Mouse (Mus musculus) left cerebral cortex, postnatal 4 days (tissue): ENCODE measurements around the gene Vsig2. TPM values are rescaled to one million over a fixed set of nuclear protein-coding genes. Genes with fewer than 3 reads are reported as not detected.

ENCODE experiments used
- DNase-seq: peaks from one replicate; pipeline ENCODE4 v3.0.0-alpha.2; 2022
- intact Hi-C: fragments of 180-260 bp; cut with DNase I; formaldehyde crosslinking; loops from one replicate; pipeline ENCODE4 v1.15.1; 2025
- total RNA-seq, 2 experiments: library from RNA; stranded (reverse); gene quantifications; 2 replicates each; pipeline ENCODE4 v1.2.3; 2021

The Vsig2 gene
- total RNA-seq, 2 experiments from 2014 or later = 3.4 TPM

DNA sequence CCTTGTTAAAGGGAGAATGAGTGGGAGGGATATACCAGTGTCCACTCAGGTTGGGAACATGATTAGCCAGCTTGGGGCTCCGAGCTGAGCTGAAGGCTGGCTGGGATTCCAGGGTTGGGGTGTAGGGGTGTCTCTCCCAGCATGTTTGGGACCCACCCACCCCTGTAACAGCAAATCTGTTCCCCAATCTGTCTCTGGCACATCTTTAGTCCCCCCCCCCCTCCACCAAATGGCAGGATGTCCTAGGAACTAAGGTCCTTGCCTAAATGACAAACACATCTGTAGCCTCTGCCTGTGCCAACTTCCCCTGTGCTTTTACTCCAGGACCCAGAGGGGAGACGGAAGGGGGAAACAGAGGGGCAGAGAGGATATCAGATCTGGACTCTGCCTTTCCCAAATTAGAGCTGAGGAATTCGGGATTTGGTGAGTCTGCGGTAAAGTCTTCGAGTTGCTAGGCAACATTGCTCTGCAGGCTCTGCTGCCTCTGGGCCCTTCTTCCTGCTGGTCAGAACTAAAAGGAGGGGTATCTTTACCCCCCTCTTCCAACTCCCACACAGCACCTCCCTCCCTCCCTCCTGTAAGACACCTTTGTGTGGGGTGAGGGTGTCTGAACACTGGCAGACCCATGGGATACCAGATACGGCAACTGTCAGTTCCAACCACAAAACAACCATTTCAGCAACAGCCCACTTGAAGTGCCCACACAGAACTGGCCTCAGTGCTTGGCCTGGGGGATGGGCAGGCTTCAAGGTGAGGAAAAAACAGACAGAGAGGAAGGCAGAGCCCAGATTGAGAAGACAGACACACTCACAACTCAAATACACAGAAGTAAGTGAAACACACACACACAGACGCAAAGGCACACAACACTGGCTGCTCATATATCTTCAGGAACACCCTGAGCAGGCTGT, 16.0 kb downstream of the Vsig2 start, which contains the start of gene Siae:
Gene Siae, plus strand, starts transcription at position 861 of the 911 bp plus-strand sequence.
- no peak for DNase-seq
- intact Hi-C loops = loop anchor here (10.0 kb wide), 2 partner anchors 60 to 380 kb away; partner anchors contain the start of gene Spa17

DNA sequence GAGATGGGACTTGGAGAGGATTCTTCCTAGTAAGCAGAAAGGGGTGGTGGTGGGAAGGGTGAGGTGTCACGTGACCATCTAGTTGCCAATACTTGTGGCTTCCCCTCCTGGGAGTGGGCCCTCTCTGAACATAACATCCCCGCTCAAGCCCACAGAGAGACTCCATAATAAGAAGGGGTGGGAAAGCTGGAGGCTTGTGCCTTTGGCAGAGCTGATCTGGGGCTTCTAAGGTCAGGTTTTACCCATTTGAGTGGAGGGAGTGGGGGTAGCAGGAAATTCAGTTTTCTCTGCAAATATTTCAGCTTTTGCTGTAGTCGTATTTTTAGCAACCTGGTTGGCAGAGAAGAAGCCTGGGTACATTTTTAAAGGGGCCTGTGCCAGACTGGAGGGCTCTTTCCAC, 17.3 kb downstream of the Vsig2 start:
- DNase-seq = no peak
- intact Hi-C loops = loop anchor here (10.0 kb wide), 2 partner anchors 58 to 378 kb away; partner anchors contain the start of gene Spa17

DNA sequence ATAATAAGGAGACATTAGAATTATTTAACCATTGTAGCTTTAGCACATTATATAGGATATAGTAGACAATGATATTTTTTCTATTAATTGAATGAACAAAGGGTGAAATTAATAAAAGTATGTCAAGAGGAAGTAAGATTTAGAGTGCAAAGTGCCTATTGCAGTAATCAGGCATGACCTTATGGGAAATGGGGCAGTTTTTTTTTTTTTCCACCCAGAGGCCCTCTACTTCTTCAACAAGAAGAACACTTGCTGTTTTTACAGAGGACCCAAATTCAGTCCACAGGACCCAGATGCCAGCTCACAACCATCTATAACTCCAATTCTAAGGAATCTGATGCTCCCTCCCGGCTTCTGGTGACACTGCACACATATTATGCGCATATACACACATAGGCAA, 21.6 kb downstream of the Vsig2 start:
- DNase-seq = no peak
- intact Hi-C loops = no loop called here

DNA sequence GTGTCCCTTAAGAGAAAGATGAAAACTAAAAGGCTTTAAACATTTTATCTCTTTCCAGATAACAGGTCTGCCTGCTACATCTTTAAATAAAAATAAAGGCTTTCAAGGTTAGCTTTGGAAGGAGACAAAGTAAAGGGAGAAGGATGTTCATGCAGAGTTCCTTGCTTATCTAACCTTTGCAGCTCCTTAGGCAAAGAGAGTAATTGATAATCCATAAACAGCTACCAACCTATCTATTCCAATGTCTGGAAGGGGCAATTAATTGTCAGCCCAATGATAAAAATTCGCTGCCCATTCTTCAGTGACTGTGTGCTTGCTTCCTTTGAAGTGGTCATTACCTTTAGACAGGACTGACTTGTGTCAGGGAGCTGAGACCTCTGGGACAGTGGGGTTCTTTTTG, 24.8 kb downstream of the Vsig2 start:
- intact Hi-C loops = no loop called here

DNA sequence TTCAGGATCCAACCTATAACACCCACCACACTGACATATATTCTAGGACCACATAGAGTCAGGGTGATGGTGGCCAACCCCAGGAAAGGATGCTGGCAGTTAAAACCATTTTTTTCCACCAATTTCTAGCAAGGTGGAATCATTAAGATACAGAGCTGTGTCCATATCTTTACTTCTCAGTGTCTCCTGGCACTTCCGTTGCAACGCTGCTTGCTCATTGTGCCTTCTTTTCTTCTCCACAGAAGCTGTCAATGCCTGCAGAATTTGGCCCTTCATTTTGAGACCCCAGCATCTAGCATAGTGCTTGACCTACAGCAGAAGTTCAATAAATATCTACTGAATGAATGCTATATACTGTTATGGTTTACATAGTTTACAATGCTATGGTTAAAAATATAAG, 28.0 kb downstream of the Vsig2 start:
- intact Hi-C loops = no loop called here
- no peak for DNase-seq

More for the DNA sequence above, 24.8 kb downstream of the Vsig2 start:
- no peak for DNase-seq

DNA sequence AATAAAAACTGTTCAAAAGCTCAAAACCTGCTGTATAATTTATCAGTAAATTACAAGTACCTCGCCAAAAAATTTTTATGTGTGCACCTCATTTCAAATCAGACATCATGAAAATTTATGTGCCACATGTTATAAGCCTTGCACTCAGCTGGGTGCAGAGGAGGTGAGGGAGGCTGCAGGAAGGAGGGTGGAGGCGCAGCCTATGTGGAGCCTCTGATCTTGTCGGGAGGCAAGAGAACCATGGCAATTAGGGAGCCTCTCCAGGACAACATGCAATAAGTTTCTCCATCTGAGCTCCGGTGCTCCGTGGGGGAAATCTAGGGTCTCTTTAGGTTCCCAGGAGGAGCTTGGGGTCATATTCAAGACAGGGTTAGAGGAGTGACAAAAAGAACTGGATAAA, 28.4 kb downstream of the Vsig2 start:
- intact Hi-C loops = no loop called here
- no peak for DNase-seq

DNA sequence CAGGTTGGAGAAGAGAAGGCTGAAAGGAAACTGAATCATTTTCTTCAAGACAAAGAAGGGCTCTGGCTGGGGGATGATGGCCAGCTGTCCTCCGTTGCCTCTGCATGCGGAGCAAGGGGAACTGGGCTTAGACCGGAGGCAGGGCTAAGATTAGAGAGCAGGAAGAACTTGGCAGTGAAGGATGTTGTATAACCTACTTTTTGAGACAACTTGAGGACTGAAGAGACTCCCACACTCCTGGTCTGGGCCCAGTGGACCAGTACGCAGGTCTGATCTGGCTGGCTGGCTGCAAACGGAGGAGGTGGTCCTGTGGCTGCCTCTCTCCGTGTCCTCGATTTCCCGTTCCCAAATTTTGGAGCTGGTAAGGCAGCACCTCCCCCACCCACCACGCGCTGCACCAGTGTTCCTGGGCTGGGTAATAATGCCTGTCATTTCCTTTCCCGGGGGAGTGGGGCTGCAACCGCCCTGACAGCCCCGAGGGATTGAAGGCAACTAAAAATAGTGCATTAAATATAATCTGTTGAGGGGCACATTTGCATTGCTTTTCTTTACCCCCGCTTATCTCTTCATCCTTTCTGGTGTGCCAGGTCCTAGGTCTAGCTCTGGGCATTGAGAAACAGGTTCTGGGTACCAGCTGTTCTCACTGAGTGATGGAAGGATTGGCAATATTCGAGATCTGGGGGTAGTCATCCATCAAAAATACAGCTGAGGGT, 29.0 kb downstream of the Vsig2 start:
- no peak for DNase-seq

DNA sequence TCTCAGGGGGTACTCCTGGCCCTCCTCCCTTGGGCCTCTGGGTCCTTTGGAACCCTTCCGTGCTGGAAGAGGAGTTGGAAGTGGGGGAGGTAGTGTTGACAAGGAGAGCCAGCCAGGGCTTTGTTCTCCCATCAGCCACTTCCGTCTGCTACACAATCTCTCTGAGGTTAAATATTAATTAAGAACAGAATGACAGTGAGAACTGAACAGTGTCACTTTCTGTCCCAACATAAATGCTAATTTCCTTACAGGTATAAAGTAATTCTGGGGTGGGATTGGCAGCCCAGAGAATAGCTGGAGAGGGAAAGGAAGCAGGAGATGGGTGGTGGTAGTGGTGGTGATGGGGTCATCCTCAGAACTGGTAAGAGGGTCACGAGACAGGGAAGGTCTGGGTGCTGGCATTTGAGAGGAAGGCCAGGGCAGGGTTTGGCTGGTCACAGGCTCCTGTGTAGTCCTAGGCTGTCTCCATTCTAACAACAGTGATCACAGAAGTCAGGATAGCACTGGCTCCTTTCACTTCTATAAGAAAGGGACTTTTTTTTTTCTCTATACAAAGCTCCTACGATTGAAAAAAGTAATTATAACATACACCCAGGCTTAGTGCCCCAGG, 29.7 kb downstream of the Vsig2 start:
- no peak for DNase-seq
- intact Hi-C loops = no loop called here

More for the DNA sequence above, 29.0 kb downstream of the Vsig2 start:
- intact Hi-C loops = no loop called here

DNA sequence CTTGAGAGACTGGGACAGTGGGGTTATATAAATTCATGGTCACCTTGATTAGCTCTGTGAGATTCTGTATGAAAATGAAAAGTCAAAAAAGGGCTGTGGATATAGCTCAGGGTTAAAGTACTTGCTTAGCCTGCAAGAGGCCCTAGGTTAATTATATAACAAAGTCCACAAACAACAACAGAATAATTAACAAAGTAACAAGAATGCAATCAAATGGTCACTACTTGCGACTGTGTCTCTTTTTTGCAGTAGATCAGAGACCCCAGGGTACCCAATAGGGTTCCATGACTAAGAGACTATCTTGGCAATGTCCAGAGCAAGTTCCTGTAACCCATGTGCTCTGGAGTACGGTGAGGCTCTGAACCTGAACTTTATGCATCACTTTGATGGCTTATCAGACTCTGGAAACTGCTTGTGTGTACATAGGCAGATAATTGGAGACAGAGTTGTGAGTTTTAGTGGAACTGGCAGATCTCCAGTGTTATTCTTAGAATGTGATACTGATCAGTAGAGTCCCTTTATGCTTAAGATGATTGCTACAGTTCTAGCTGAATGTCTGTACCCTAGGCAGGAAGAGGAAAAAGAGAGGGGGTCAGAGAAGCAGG, 30.3 kb downstream of the Vsig2 start:
- no peak for DNase-seq
- intact Hi-C loops = no loop called here

DNA sequence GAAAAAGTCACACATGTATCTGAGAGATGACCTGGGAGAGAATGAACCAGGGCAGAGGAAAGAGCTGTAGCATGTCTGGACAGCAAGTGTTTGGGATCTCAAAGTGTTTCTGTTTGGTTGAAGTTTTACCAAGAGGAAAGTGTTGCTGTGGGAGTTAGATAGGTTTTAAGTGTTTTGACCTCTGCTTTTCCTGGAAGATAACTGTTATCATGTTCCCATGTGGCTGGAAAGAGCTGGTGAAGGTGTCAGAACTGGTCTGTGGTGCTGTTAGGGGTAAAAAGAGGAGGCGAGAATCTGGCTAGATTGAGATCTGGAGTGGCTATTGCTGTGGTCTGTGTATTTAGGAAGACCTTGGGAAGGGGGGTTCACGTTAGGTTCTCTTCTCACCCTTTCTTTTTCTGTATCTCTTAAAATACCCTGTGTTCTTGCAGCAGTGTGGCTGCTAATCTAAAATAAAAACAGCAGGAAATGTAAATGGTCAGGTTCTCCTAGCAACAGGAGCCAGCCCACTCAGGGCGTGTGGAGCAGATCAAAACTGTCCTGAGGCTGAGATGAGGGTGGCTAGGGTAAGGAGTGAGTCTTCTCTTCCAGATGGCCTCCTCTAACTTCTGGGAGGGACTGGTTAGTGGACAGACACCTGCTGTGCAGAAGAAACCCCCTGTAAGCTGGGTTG, 33.3 kb downstream of the Vsig2 start:
- intact Hi-C loops = no loop called here
- no peak for DNase-seq

DNA sequence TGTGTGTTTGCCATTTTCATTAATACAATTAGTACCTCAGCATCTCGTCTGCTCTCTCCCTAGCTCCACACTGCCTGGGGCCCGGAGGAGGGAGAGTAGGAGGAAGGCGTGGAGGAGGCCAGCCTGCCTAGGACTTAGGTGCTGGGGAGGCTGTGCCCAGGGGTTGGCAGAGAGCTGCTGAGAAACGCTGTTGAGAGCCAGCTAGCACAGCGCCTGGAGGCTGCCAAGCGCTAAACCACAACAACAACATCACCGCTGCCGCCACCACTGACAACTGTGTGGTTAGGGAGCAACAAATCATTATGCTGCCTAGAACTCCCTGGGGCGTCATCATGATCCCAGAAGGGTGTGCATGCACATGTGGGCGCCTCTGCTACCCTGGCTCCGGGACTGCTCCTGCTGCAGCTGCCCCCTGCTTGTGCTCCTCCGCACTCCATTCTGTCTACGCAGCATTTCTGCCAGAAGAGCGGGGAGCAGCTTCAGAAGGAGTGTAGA, 37.4 kb downstream of the Vsig2 start:
- no peak for DNase-seq
- intact Hi-C loops = no loop called here

DNA sequence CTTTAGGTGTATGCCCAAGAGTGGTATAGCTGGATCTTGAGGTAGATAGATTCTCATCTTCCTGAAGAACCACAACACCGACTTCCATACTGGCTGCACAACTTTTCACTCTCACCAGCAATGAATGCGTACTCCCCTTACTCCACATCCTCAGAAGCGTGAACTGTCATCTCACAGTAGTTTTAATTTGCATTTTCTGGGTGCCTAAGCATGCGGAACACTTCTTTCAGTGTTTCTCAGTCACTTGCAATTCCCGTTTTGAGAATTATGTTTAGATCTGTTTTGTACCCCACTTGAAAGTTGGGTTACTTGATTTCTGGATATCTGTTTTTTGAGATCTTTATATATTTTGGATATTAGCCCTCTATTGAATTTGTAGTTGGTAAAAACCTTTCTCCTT, 44.5 kb downstream of the Vsig2 start:
- no peak for DNase-seq
- intact Hi-C loops = no loop called here

DNA sequence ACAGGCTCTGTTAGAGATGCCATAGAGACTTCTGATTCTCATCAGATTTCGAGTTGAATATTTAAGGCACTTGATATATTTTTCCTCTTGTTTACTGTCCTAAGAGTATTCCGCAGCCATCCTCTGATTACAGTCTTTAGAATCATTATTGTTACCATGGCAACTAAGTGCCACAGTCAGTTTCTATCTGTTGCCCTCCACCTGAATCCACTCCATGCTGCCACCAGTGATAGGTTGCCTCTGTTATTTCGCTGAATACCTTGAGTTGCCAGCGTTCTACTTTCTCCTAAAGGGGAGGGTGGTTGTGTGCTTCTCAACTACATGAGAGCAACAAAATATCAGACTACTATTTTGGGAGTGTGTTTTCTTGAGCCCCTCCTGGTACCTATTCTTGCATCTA, 47.7 kb downstream of the Vsig2 start:
- intact Hi-C loops = no loop called here

DNA sequence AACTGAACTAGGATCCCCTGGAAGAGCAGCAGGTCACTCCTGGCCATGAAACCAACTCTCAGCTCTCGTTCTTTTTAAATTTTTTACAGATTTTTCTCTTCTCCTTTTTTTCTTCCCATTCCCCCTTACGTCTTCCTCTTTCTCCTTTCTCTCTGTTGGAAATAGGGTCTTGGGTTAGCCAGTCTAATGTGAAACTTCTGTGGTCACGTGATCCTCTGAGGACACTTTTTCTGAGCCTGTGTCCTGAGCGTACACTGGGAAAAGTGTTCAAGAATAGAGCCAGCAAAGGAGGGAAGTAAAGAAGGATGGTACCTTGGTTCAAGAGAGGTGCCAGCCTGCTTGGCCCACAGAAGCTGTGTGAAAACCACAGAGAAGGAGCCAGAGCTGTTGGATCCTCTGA, 51.3 kb downstream of the Vsig2 start:
- no peak for DNase-seq
- intact Hi-C loops = no loop called here

More for the DNA sequence above, 47.7 kb downstream of the Vsig2 start:
- no peak for DNase-seq

DNA sequence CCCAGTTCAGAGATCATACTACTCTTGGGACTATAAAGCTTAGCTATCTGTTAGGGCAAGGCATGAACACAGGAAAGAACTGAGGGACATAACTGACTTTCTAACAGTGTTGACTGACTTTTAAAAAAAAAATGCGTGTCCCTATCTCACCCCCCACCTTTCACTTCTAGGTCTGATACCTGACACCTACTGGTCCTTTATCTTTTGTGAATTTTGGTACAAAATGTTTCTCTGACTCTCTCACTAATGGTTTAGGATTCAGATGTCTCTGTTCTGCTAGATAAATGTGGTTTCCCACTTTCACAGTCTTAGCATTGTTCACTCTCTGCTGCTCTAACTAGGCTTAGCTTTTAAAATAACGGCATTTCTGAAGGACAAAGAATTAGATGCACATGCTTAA, 53.0 kb downstream of the Vsig2 start:
- no peak for DNase-seq
- intact Hi-C loops = no loop called here

DNA sequence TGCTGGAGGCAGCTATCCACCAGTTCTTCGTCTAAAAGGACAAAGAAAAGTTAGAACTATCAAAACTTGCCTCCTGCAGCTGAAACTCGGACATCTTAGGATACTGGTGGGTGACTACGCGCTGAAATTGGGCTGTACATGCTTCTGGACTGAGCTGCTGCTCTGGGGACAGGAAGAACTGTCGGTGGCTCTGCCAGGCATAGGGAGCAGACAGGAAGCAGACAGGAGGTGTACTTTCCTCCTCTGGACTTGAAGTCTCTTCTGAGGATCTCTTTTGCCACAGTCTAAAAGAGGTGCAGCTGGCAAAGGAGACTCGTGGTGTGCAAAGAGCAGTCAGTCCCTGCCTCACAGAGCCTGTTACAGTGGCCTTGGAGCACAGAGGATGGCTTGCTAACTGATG, 53.6 kb downstream of the Vsig2 start:
- intact Hi-C loops = no loop called here

DNA sequence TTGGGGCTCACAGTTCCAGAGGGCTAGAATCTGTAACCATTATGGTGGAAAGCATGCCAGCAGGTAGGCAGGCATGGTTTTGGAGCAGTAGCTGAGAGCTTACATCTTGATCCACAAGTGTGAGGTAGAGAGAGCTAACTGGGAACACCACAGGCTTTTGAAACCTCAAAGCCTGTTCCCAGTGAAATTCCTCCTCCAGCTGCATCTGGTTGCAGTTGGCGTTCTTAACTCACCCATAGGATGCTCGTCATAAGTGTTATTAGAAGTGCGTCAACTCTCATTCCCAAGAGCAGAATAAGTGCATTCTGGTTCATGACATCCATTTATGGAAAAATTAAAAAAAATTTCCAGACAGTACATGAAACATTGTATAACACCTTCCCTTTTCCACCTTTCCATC, 54.6 kb downstream of the Vsig2 start:
- intact Hi-C loops = no loop called here
- no peak for DNase-seq

More for the DNA sequence above, 53.6 kb downstream of the Vsig2 start:
- DNase-seq = no peak
